9 mouse cellular contexts compared by ENCODE assay signal in the genomic region with DNA sequence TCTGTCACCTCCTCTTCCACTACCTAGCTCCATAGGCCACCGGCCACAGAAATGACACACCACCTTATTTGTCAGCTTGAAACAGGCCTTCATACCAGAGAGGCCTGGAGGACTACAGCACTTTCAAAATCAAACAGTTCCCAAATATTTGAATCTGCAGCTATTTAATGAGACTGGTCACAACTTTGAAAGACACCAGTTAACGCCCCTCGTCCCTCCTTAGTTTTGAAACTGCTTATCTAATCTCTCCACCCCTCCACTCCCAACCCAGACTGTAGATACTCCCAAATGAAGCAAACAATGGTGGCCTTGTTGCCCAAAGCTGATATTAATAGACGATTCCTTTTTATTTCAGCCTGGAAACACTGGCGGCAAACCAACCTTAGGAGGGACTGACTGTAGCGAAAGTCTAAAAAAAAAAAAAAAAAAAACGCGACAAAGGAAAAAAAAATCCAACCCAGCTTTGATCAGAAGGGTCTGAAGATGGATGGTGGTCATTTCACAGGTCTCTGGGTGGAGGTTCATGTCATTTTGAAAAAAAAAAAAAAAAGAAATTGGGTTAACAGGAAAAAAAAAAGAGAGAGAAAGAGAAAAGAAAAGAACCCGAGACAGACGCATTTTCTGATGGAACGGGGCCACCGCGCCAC.
DNase-seq lines count a peak whose midpoint lies in the region; ATAC-seq lines count a peak whose summit lies in the region.
"Had no signal": no experiment of that assay in that cellular context is flagged by ENCODE, and none has a peak within 500 bp of the region (broad histone marks: within the 10 kb centered on the region; RNA-seq: fewer than 3 reads in every experiment).

No protein-coding gene starts in this region.

- H3K4me1 ChIP-seq in heart, embryonic 15.5 days (replicated peaks): peaks cover 11% of the 10 kb centered on the region
- peaks cover 14% of the 10 kb centered on the region for H3K4me1 ChIP-seq in hindbrain, embryonic 12.5 days
- peaks cover 14% of the 10 kb centered on the region for H3K4me1 ChIP-seq in midbrain, embryonic 10.5 days

- intact Hi-C loops in heart, postnatal 36 days (cut with DNase I): loop anchor here (2.0 kb wide), 1 partner anchor 74 kb away; no protein-coding TSS in a partner anchor

- no peaks in the 10 kb centered on the region for H3K36me3 ChIP-seq in heart, embryonic 15.5 days
- H3K36me3 ChIP-seq in hindbrain, embryonic 12.5 days: no peaks in the 10 kb centered on the region
- no peaks in the 10 kb centered on the region for H3K36me3 ChIP-seq in midbrain, embryonic 10.5 days

- peak overlapping the region; percentile 33 for H3K4me3 ChIP-seq in heart, embryonic 15.5 days
- H3K4me3 ChIP-seq in hindbrain, embryonic 12.5 days: no peak overlapping the region
- peak overlapping the region; percentile 33 for H3K4me3 ChIP-seq in midbrain, embryonic 10.5 days

- no peak overlapping the region for H3K27ac ChIP-seq in heart, embryonic 15.5 days
- H3K27ac ChIP-seq in hindbrain, embryonic 12.5 days: no peak overlapping the region
- peak overlapping the region; percentile 61; the same call in 1 of the 2 replicates for H3K27ac ChIP-seq in midbrain, embryonic 10.5 days (replicated peaks)

- H3K4me2 ChIP-seq in heart, embryonic 15.5 days: peak overlapping the region; percentile 59
- H3K4me2 ChIP-seq in hindbrain, embryonic 12.5 days (replicated peaks): peak overlapping the region; percentile 44

- H3K9me3 ChIP-seq in heart, embryonic 15.5 days (replicated peaks): no peaks in the 10 kb centered on the region
- H3K9me3 ChIP-seq in hindbrain, embryonic 12.5 days (replicated peaks): no peaks in the 10 kb centered on the region
- no peaks in the 10 kb centered on the region for H3K9me3 ChIP-seq in midbrain, embryonic 10.5 days (replicated peaks)

- WGBS in heart, embryonic 15.5 days: 10% methylated on average over 13 of the region's 13 CpGs
- 18% methylated on average over 13 of the region's 13 CpGs for WGBS in hindbrain, embryonic 12.5 days
- WGBS in midbrain, embryonic 10.5 days: 27% methylated on average over 13 of the region's 13 CpGs

- no peak for ATAC-seq in heart, embryonic 15.5 days (replicated peaks; ENCODE audit: insufficient number of reproducible peaks, insufficient read depth, low FRiP score, low read depth)
- no peak for ATAC-seq in hindbrain, embryonic 12.5 days (ENCODE audit: low FRiP score)

- DNase-seq in heart, postnatal 36 days: no peak
- DNase-seq in MEL-GATA-1-ER (ENCODE audit: extremely low read depth, low read depth): peak; percentile 26
- no peak for DNase-seq in midbrain, embryonic 10.5 days (ENCODE audit: low spot score)
- no peak for DNase-seq in cerebellum, adult 18-20 months
- DNase-seq in embryo, embryonic 10.5 days (ENCODE audit: low spot score): no peak
- DNase-seq in left cerebral cortex, adult 8-10 months (ENCODE audit: low spot score in 2 of 2): no peak
- DNase-seq: cerebellum, adult 9-10 months had no signal

- H3K9ac ChIP-seq in heart, embryonic 15.5 days: no peak overlapping the region
- H3K9ac ChIP-seq in hindbrain, embryonic 12.5 days: no peak overlapping the region

- H3K27me3 ChIP-seq in heart, embryonic 15.5 days: no peaks in the 10 kb centered on the region; the same call in 1 of the 2 replicates
- peaks cover 80% of the 10 kb centered on the region for H3K27me3 ChIP-seq in hindbrain, embryonic 12.5 days
- H3K27me3 ChIP-seq in midbrain, embryonic 10.5 days (ENCODE audit: low read depth, poor library complexity, severe bottlenecking): peaks cover 85% of the 10 kb centered on the region
